Mouse (Mus musculus): Measurements from ENCODE around the gene Lysmd1.

DNA sequence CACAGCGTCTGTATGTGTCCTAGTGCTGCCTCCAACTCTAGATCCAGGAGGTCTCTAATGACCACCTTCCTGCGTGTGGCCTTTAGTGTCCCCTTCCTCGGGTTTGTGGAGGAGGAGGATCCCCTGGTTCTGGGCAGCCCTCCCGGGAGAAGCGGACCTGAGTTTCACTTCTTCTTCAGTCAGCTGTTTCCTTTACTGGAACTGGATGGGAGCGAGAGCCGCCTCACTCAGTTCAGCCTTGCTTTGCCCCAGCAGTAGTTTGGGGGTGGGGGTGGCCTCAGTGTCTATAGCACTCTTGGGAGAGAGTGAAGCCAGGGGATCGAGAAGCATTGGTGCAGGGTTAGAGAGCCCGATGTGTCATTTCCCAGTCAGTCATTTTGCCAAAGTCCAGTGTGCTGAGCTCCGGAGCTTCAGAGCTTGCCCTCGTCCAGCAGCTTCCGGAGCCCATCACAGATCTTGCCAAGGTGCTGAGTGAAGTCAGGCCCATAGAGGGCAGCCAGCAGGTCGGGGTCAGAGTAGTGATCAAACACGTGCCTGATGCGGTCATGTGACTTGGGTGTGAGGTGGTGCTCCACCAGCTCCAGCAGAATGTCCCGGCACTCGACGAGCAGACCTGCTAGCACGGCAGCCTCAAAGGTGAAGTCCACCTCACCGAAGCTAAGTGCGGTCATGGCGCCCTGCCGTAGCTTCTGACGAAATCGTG is 5.8 kb downstream of the Lysmd1 start:
- no peak for TF ChIP-seq GATA1 (IDR thresholded peaks at IDR 0.05; ENCODE audit: borderline replicate concordance, low read length)
- no peak for TF ChIP-seq FLI1 (IDR thresholded peaks at IDR 0.05; ENCODE audit: low read length)

All from megakaryocyte, embryonic 14.5 days (primary cell).